Mouse (Mus musculus) forebrain, embryonic 10.5 days (tissue): ENCODE measurements at regions not wholly inside any gene's neighbourhood (a gene's known extent, or its start where the extent isn't known, plus 50 kb on each side); places are given as distances from the start of the nearest gene placed in this dataset.

ENCODE experiments used
- DNase-seq: peaks from one replicate; pipeline ENCODE4 v3.0.0-alpha.2; 2017; ENCODE audit warnings: low spot score; ENCODE audit errors: extremely low spot score
- H3K27ac ChIP-seq: fragments of 300-500 bp; sonication (generic); 2 replicates; pipeline ENCODE4 v1.5.1; 2016; ENCODE audit warnings: mild to moderate bottlenecking
- H3K27me3 ChIP-seq: fragments of 300-500 bp; sonication (generic); 2 replicates; pipeline ENCODE4 v1.6.1; 2016; ENCODE audit warnings: mild to moderate bottlenecking; ENCODE audit not compliant: poor library complexity, severe bottlenecking
- H3K36me3 ChIP-seq: fragments of 300-500 bp; sonication (generic); replicated peaks from 2 replicates; pipeline ENCODE4 v1.6.1; 2016; ENCODE audit warnings: mild to moderate bottlenecking, moderate library complexity
- H3K4me1 ChIP-seq: fragments of 300-500 bp; sonication (generic); 2 replicates; pipeline ENCODE4 v1.6.1; 2016
- H3K4me3 ChIP-seq: fragments of 300-500 bp; sonication (generic); 2 replicates; pipeline ENCODE4 v1.5.1; 2016; ENCODE audit warnings: mild to moderate bottlenecking, moderate library complexity
- H3K9me3 ChIP-seq: fragments of 300-500 bp; sonication (generic); 2 replicates; pipeline ENCODE4 v1.6.1; 2016; ENCODE audit warnings: mild to moderate bottlenecking, moderate library complexity
- WGBS: fragments of 180-500 bp; shearing (Covaris S2); methylation state at CpG from one replicate; pipeline ENCODE4 v1.1.7; 2016; 5-methylcytosine and 5-hydroxymethylcytosine counted together

DNA sequence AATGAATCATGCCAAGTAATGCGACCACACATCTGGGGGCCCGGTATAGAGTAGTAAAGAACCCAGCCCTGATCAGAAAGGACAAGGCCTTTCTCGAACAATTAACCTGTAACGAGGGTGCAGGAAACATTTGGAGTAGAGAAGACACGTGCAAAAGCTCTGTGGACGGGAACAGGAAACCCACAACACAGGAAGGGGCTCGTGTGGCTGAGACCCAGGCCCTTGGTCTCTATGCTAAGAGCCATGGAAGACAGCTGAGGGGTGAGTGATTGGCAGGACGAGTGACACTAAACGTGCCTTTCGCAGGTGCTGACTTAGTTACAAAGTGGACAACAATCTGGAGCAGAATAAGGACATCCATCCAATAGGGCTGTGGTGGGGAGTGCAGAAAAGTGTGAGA is 106.3 kb downstream of the Sp3 start:
- no peaks in the 10 kb centered on the region for H3K36me3 ChIP-seq
- no peaks in the 10 kb centered on the region for H3K27me3 ChIP-seq
- no peak overlapping the region for H3K4me3 ChIP-seq
- no peaks in the 10 kb centered on the region for H3K4me1 ChIP-seq
- no peak for DNase-seq
- H3K27ac ChIP-seq: no peak overlapping the region
- H3K9me3 ChIP-seq: no peaks in the 10 kb centered on the region
- 86% methylated on average over 10 of the region's 10 CpGs for WGBS

DNA sequence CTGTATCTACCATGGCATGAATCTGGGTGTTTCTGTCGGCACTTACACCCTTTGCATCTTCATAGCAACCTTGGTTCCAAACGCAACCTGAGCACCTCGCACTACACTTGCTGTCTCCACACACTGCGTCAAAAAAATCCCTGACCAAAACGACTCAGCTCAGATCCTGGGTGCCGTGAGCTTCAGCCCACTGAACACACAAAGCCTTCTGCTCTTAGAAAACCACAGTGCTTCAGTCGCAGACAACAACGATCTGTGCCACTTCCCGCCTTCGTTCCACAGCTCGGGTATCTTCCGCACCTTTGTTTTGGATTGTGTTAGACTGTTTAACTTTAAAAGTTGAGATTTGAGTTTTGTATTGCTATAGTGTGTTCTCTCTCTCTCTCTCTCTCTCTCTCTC is 105.7 kb downstream of the Sp3 start:
- Histone ChIP-seq H3K9me3 (no peaks in the 10 kb centered on the region), H3K27me3 (no peaks in the 10 kb centered on the region), H3K27ac (no peak overlapping the region), H3K36me3 (no peaks in the 10 kb centered on the region), H3K4me3 (no peak overlapping the region), H3K4me1 (no peaks in the 10 kb centered on the region)
- no peak for DNase-seq
- 90% methylated on average over 12 of the region's 12 CpGs for WGBS

DNA sequence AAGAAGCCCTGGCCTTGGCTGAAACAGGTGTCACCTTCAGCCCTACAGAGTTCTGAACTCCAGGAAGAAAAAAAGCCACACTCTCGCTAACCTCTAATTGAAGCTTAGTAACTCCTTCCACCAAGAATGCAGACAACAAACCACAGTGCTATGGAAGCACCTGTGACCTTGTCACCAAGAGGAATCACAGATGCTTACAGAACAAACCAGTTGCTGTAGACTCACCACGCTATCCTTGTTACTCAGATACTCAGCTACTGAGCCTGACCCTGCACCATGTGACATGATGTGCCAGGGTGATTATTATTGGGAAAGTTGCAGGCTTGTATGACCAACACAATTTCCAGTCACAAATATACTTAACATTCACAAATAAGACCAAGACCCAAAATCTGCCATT is 104.6 kb downstream of the Sp3 start:
- WGBS: 82% methylated on average over 2 of the region's 2 CpGs
- H3K4me1 ChIP-seq: no peaks in the 10 kb centered on the region

DNA sequence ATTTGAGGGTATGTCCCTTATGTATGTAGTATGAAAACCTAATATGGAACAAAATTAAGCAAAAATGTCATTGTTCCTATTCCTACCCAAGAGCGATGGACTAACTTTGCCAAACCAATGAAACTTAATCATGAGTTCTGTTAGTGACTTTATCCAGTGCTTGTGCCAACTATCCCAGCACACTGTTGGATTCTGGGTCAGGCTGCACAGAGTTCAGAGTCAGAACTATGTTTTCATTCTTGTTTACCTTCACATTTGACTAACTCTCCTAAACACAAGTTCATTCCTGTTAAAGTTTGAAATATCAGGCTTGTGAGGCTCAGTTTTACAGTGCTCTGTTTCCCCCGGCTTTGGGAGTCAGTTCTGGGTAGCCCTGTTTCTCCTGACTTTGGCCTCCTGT is 100.2 kb downstream of the Sp3 start:
- DNase-seq: no peak
- H3K27me3 ChIP-seq: no peaks in the 10 kb centered on the region
- no peaks in the 10 kb centered on the region for H3K9me3 ChIP-seq
- H3K4me1 ChIP-seq: no peaks in the 10 kb centered on the region
- H3K4me3 ChIP-seq: no peak overlapping the region
- H3K27ac ChIP-seq: no peak overlapping the region
- 90% methylated on average over 2 of the region's 2 CpGs for WGBS
- H3K36me3 ChIP-seq: no peaks in the 10 kb centered on the region

More for the DNA sequence above, 104.6 kb downstream of the Sp3 start:
- Histone ChIP-seq H3K9me3 (no peaks in the 10 kb centered on the region), H3K36me3 (no peaks in the 10 kb centered on the region), H3K27me3 (no peaks in the 10 kb centered on the region), H3K27ac (no peak overlapping the region), H3K4me3 (no peak overlapping the region)
- DNase-seq: no peak

DNA sequence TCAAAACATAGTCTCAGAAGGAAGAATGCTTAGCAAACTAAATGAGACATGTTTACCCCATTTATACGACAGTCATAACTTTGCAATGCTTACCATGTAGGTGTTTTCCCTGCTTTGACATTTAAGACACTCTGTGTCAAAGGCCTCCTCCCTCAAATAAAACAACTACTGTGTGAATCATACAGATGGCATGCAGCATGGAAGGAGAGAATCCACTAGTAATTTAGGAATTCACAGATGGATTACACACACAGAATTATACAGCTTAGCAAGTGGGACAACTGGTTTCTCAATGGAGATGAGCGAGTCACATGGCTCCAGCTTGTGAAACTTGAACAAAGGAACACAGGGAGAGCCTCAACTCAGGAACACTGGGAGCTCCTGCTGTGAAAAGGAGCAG is 98.7 kb downstream of the Sp3 start:
- no peak overlapping the region for H3K27ac ChIP-seq
- no peak overlapping the region for H3K4me3 ChIP-seq
- no peaks in the 10 kb centered on the region for H3K9me3 ChIP-seq
- no peaks in the 10 kb centered on the region for H3K36me3 ChIP-seq
- WGBS: 76% methylated on average over 2 of the region's 2 CpGs
- H3K4me1 ChIP-seq: no peaks in the 10 kb centered on the region
- DNase-seq: no peak
- H3K27me3 ChIP-seq: no peaks in the 10 kb centered on the region

DNA sequence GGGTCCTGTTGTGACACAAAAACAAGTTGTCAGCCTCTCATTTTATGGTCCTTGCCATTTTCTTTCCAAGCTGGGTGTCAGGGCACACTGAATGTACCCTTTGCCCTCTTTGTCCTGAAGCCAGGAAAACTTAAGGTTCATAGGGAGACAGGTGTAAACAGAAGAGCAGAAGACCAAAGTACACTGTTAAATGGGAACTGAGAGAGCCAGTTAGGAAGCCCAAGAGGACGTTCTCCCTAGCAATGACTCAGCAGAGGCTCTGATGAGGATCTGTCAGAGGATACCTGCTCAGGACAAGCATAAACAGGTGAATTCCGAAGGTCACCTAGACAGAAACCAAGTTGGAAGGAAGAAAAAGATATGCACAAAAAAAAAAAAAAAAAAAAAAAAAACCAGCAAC is 94.0 kb downstream of the Sp3 start:
- Histone ChIP-seq H3K9me3 (no peaks in the 10 kb centered on the region), H3K4me3 (no peak overlapping the region), H3K36me3 (no peaks in the 10 kb centered on the region), H3K27ac (no peak overlapping the region), H3K27me3 (no peaks in the 10 kb centered on the region), H3K4me1 (no peaks in the 10 kb centered on the region)
- WGBS: 94% methylated on average over 2 of the region's 2 CpGs
- DNase-seq: no peak
